In the genomic region with DNA sequence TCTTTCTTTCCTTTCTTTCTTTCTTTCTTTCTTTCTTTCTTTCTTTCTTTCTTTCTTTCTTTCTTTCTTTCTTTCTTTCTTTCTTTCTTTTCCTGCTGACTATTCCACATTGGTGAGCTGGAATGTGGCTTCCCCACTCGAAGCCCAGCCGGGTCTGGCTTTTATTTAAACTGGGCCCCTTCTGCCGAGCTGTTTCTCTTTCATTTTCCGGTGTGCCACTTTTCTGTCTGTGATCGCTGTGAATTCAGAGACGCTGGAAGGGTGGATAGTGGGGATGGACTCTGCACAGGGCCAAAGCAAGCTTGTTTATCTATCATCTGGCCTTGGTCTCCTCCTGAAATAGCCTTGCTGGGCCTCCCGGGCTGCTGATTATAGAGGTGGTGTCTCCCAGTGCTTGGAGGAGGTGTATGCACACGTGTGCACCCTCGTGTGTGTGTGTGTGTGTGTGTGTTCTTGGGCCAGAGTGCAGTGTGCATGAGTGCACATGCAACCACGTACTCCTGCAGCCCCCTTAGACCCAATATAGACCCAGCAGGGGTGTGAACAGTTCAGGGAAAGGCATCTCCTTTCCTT, we compare ENCODE assay signal across 8 mouse cellular contexts. TPM values are rescaled to one million over a fixed set of nuclear protein-coding genes. Genes with fewer than 3 reads are reported as not detected.
DNase-seq lines count a peak whose midpoint lies in the region; ATAC-seq lines count a peak whose summit lies in the region.

No protein-coding gene starts in this region.

- peak overlapping the region; percentile 7; the same call in 1 of the 2 replicates for H3K27ac ChIP-seq in heart, embryonic 11.5 days (ENCODE audit: low read depth, low read length)
- H3K27ac ChIP-seq in neural tube, embryonic 11.5 days (ENCODE audit: low read depth, low read length), result no peak overlapping the region
- peak overlapping the region; percentile 80 for H3K27ac ChIP-seq in limb, embryonic 10.5 days
- H3K27ac ChIP-seq in stomach, embryonic 16.5 days (ENCODE audit: low read length), result no peak overlapping the region

- H3K27me3 ChIP-seq in heart, embryonic 11.5 days (ENCODE audit: control insufficient read depth, insufficient read depth, low read length), result peaks cover 3% of the 10 kb centered on the region
- H3K27me3 ChIP-seq in neural tube, embryonic 11.5 days (ENCODE audit: control insufficient read depth, insufficient read depth, low read length), result no peaks in the 10 kb centered on the region
- H3K27me3 ChIP-seq in limb, embryonic 10.5 days (ENCODE audit: low read depth, poor library complexity, severe bottlenecking), result peaks cover 7% of the 10 kb centered on the region; the same call in 1 of the 2 replicates
- no peaks in the 10 kb centered on the region for H3K27me3 ChIP-seq in stomach, embryonic 16.5 days (ENCODE audit: control insufficient read depth, insufficient read depth, low read length)

- H3K4me3 ChIP-seq in heart, embryonic 11.5 days (ENCODE audit: low read depth, low read length), result peak overlapping the region; percentile 27
- no peak overlapping the region for H3K4me3 ChIP-seq in neural tube, embryonic 11.5 days (ENCODE audit: low read depth, low read length)
- peak overlapping the region; percentile 43 for H3K4me3 ChIP-seq in limb, embryonic 10.5 days
- H3K4me3 ChIP-seq in stomach, embryonic 16.5 days (replicated peaks; ENCODE audit: low read length), result peak overlapping the region; percentile 5

- ATAC-seq in heart, embryonic 11.5 days (replicated peaks; ENCODE audit: insufficient number of reproducible peaks, low FRiP score, low TSS enrichment), result no peak
- no peak for ATAC-seq in neural tube, embryonic 11.5 days (ENCODE audit: insufficient read depth, low FRiP score, low TSS enrichment)
- peak; percentile 27; the same call in 1 of the 2 replicates for ATAC-seq in stomach, embryonic 16.5 days (ENCODE audit: insufficient read depth, low FRiP score)

- H3K9me3 ChIP-seq in heart, embryonic 11.5 days (replicated peaks; ENCODE audit: control insufficient read depth, low read length), result no peaks in the 10 kb centered on the region
- no peaks in the 10 kb centered on the region for H3K9me3 ChIP-seq in neural tube, embryonic 11.5 days (ENCODE audit: control insufficient read depth, low read length)
- H3K9me3 ChIP-seq in limb, embryonic 10.5 days (replicated peaks), result no peaks in the 10 kb centered on the region
- no peaks in the 10 kb centered on the region for H3K9me3 ChIP-seq in stomach, embryonic 16.5 days (replicated peaks; ENCODE audit: control insufficient read depth, low read length)

- WGBS in heart, embryonic 11.5 days (ENCODE audit: insufficient replicate concordance), result 25% methylated on average over 10 of the region's 10 CpGs
- WGBS in neural tube, embryonic 11.5 days, result 60% methylated on average over 10 of the region's 10 CpGs
- WGBS in limb, embryonic 10.5 days, result 47% methylated on average over 10 of the region's 10 CpGs
- 18% methylated on average over 10 of the region's 10 CpGs for WGBS in stomach, embryonic 16.5 days

- no peak overlapping the region for H3K9ac ChIP-seq in heart, embryonic 11.5 days (ENCODE audit: low read depth, low read length)
- H3K9ac ChIP-seq in neural tube, embryonic 11.5 days (ENCODE audit: low read length), result no peak overlapping the region
- H3K9ac ChIP-seq in stomach, embryonic 16.5 days (ENCODE audit: low read length), result peak overlapping the region; percentile 2

- H3K4me1 ChIP-seq in heart, embryonic 11.5 days (ENCODE audit: control insufficient read depth, insufficient read depth, low read length), result peaks cover 34% of the 10 kb centered on the region
- H3K4me1 ChIP-seq in neural tube, embryonic 11.5 days (ENCODE audit: control insufficient read depth, insufficient read depth, low read length), result peaks cover 12% of the 10 kb centered on the region; the same call in 1 of the 2 replicates
- peaks cover 53% of the 10 kb centered on the region for H3K4me1 ChIP-seq in limb, embryonic 10.5 days
- H3K4me1 ChIP-seq in stomach, embryonic 16.5 days (ENCODE audit: control insufficient read depth, insufficient read depth, low read length), result peaks cover 35% of the 10 kb centered on the region

- peak overlapping the region; percentile 65 for H3K4me2 ChIP-seq in heart, embryonic 11.5 days
- peak overlapping the region; percentile 5; the same call in 1 of the 2 replicates for H3K4me2 ChIP-seq in neural tube, embryonic 11.5 days (ENCODE audit: low read depth)
- peak overlapping the region; percentile 48 for H3K4me2 ChIP-seq in stomach, embryonic 16.5 days (ENCODE audit: low read depth, low read length)

- no peaks in the 10 kb centered on the region for H3K36me3 ChIP-seq in heart, embryonic 11.5 days (ENCODE audit: control insufficient read depth, insufficient read depth, low read length)
- H3K36me3 ChIP-seq in neural tube, embryonic 11.5 days (ENCODE audit: control insufficient read depth, insufficient read depth, low read length), result no peaks in the 10 kb centered on the region
- H3K36me3 ChIP-seq in limb, embryonic 10.5 days, result no peaks in the 10 kb centered on the region
- H3K36me3 ChIP-seq in stomach, embryonic 16.5 days (ENCODE audit: control insufficient read depth, insufficient read depth, low read length), result no peaks in the 10 kb centered on the region

- DNase-seq in heart, adult 9 months (ENCODE audit: low spot score in 2 of 2), result no peak
- no peak for DNase-seq in neural tube, embryonic 11.5 days (ENCODE audit: low spot score)
- no peak for DNase-seq in neural tube, embryonic 10.5 days (ENCODE audit: extremely low spot score, low spot score)
- DNase-seq in limb, embryonic 10.5 days (ENCODE audit: low spot score), result no peak
- DNase-seq in left cerebral cortex, adult 11 months (ENCODE audit: low spot score), result no peak
- no peak for DNase-seq in frontal cortex, postnatal 14 days (ENCODE audit: low spot score in 2 of 2)

RNA-seq across cellular contexts. Expression of gene Sept9, which starts 33.5 kb away (rescaled TPM):
- 78.9 and 104 TPM in 2 replicates for polyA plus RNA-seq in heart, embryonic 11.5 days (2014; fragmentation: Nextera tagmentation; extraction: Ambion mirVana)
- 173 and 183 TPM in 2 replicates for polyA plus RNA-seq in neural tube, embryonic 11.5 days (2014; fragmentation: Nextera tagmentation; extraction: Ambion mirVana)
- polyA plus RNA-seq in limb, embryonic 10.5 days (2016; fragmentation: Nextera tagmentation; extraction: Ambion mirVana), result 265 and 282 TPM in 2 replicates
- polyA plus RNA-seq in stomach, embryonic 16.5 days (2015; fragmentation: Nextera tagmentation; extraction: Ambion mirVana), result 101 and 105 TPM in 2 replicates

Comparison
In these comparisons a context has a peak if more than half of its experiments do, and no peak if none do; other contexts are left out.
1. H3K27ac ChIP-seq: peak in heart, embryonic 11.5 days (single experiment) and limb, embryonic 10.5 days (single experiment); none in neural tube, embryonic 11.5 days (single experiment) and stomach, embryonic 16.5 days (single experiment).
2. H3K4me2 ChIP-seq: peak in every context shown above with its lines; median percentile 65 in heart, embryonic 11.5 days; 48 in stomach, embryonic 16.5 days; 5 in neural tube, embryonic 11.5 days.